Mouse (Mus musculus) layer of hippocampus, adult 18-20 months (tissue): ENCODE measurements at regions not wholly inside any gene's neighbourhood (a gene's known extent, or its start where the extent isn't known, plus 50 kb on each side); places are given as distances from the start of the nearest gene placed in this dataset.
"Not testable (repeated sequence)": the region's sequence is repeated elsewhere in the genome, so short reads cannot be mapped to it uniquely, and the experiment has no call there.

Experiments used
- DNase-seq, 2 experiments: peaks; one replicate each; pipeline ENCODE4 v3.0.0; 2022; ENCODE audit warnings: low spot score in 2 of 2

DNA sequence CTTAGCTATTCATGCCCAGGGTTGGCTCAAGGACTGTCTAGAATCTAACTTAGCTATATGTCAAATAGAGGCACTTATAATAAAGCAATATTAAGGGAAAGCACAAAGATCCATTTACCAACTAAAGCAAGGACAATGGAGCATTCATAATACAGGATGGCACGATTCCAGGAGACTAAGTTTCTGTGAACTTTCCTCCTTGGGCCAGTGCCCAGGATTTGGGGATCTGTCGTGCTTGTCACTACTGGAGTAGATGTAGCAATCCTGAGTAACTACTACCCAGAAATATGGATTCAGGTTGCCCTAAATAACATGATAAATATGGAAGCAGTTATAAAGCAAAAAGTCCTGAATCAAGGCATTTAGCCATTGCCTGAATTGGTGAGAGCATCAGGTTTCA is 233.7 kb downstream of the AI429214 start:
- DNase-seq, result no peak

DNA sequence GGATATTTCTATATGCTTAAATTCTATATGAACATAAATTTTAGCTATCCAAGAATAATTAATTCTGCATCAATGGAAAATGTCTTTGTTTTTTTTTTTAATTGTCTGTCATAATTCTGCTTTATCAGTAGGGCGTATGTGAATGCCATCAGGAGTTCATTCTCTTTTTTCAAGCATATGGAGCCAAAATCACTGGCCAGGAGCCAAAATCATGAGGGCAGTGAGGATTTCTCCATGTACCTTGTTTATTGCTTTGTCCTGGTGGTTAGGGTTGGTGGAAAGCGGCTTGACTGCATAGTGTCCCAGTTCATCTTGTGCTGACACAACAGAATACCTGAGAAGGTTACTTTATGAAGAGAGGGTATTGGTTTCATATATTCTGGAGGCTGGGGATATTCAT is 243.9 kb downstream of the AI429214 start:
- no peak for DNase-seq

DNA sequence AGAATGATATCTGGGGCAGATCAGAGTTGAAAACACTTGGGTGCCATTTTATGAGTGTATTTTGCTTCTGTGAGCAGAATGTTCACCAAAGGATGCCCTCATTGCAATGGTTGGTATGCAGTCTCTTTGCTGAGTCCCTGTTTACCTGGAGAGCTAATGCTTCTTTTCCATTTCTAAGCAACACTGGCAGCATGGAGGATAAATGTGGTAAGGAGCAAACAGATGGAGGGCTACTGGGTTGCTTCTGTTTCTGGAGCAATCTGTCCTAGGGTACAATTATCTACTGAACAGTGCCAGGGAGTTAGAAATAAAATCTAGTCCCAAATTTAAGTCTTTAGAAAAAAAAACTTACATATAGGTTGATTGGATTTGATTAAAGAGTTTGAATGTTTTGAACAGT is 245.9 kb downstream of the AI429214 start:
- peak; percentile 4 to 15 for DNase-seq

DNA sequence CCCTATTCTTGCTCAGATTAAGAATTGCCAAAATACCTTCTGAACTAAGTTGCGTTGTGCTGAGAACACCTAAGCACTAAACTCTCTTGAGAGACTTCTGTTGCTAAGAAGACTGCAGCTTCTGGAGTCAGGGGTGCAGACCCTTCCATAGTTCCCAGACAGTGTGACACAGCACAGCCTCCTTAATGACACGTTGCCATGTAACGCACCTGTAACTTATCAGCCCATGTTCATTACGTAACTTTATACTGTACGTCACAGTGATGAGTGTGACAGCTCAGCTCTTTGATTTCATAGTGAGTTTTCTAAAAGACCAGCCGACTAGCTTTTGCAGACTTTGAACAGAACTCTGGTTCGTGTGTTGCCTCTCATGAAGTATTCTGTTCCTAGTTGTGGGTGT is 257.8 kb downstream of the AI429214 start:
- DNase-seq, result not testable (repeated sequence)

DNA sequence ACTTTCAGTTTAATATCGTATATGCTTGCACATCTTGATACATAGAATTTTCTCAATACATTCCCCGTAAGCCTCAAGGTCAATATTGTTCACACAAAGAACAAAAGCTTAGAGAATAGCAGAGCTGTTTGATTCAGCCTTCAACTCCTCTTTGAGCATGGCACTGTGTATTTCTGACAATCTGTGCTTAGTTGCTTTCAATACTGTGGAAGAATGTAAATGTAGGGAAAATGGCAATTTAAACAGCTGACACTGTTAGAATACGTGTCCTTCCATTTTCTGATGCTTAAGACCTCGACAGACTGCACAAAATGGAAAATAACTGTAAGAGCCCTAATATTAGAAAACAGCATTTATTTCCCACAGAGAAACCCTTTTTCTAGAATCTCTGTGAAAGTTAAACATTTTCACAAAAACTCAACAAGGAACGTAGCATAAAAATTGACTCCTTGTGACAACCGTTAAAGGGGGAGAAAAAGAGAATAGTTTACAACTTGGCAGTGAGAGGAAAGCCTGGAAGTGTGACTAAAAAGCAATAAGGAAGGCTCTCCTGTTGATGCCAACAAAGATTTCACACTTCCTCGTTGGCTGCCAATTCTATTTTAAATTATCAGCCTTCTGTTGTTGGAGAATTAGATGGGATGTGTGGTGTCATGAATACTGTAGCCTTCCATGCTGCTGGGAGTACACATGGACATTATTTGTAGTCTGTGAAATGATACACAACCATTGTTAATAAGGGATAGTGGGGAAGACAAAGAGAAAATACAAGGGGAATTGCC is 297.9 kb downstream of the AI429214 start:
- peak in 1 of 2 experiments; percentile 6 for DNase-seq
